Mouse (Mus musculus): ENCODE measurements around the gene Dlg2.
A peak's percentile ranks its signal among the peaks of the same experiment; 100 is the strongest.

Dlg2 gene

DNA sequence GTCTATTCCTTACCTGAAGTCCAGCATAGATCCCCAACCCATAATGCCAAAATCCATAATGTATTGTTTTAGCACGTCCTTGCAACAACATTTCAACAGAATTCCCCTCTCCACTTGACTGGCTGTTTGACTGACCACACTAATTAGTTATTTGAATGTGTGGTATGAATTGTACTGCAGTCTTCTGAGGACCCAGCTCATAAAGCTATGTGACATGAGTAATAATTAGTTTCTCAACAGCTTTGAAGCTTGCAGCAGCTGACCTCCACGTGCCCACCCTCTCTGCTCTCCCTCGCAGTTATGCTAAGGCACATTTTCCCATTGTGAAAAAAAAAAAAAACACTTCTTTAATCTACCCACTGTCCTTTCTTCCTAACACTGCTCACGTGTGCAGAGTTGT, 1590.4 kb downstream of the Dlg2 start:
- DNase-seq (ENCODE audit: low spot score in 2 of 2) = no peak

- no peak for DNase-seq (ENCODE audit: low spot score in 2 of 2)
Observed at GRCm38 (mm10) chr7:92087429-92087828, 1611.0 kb downstream of the Dlg2 start.

GRCm38 (mm10) chr7:92093860-92094259, 1617.4 kb downstream of the Dlg2 start:
- DNase-seq (ENCODE audit: low spot score in 2 of 2) = peak in 1 of 2 experiments; percentile 25

- DNase-seq (ENCODE audit: low spot score in 2 of 2) = no peak
Observed at GRCm38 (mm10) chr7:92095198-92095597, 1618.7 kb downstream of the Dlg2 start.

DNA sequence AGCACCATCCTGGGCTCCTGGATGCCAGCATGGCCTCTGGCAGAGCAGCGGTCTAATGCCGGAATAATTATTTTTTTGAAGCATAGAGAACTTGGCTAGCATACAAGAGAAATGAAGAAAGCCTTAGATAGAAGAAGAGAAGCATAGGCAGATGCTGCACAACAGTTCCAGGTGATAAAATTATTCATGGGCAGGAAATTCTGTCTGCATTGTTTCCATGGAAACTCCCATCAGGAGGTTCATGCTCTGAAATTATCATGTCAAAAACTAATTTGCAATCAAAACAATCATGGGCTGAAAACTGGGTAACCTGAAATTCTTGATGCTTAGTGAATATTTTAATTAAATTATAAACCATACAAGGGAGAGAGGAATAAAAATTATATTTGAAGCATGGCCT, 1624.4 kb downstream of the Dlg2 start:
- DNase-seq (ENCODE audit: low spot score in 2 of 2) = no peak

DNA sequence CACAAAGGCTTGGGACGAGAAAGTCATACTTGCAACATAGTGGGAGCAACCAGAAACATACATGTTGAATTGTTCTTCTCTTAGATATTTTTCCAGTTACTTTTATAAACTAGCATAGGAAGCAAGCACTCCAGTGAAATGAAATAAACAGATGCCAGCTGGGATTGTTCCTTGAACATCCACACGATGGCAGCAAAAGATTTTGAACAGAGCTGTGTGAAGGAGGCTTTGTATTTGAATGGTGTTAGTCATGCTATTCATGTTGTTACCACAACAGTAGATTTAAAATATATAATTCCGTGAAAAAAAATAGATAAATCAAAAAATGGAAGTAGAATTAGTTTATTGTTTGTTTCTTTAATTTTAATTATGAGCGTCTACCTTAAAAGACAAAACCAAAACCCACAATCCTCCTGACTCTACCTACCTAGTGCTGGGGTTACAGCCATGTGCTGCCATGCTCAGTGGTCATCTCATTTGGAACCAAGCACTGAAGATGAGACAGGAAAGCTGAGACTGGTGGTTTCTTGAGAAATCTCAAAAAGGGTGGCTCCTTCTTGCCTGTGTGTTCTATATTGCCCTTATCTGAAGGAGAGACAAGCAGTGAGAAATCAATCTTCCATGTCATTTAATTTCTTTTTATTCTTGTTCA, 1626.5 kb downstream of the Dlg2 start:
- DNase-seq (ENCODE audit: low spot score in 2 of 2) = no peak

DNA sequence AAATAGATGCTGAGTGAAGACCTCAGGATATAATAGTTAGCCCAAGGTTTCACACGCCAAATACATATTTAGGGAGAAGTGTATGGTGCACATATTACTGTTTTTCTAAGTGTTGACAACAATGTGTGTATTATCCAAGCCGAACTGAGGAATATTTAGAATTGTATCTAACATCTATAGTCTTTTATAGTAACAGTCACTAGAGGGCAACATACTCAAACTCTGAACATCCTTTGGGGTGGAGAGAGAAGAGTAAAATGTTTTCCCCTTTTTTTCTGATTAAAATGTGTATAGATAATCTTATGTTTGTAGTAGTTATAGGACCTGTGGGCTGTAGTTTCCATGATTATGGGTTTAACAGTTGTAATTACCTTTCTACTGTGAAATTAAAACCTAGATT, 1629.0 kb downstream of the Dlg2 start:
- DNase-seq (ENCODE audit: low spot score in 2 of 2) = no peak

- DNase-seq (ENCODE audit: low spot score in 2 of 2) = no peak
Observed at GRCm38 (mm10) chr7:92105956-92106355, 1629.5 kb downstream of the Dlg2 start.

DNA sequence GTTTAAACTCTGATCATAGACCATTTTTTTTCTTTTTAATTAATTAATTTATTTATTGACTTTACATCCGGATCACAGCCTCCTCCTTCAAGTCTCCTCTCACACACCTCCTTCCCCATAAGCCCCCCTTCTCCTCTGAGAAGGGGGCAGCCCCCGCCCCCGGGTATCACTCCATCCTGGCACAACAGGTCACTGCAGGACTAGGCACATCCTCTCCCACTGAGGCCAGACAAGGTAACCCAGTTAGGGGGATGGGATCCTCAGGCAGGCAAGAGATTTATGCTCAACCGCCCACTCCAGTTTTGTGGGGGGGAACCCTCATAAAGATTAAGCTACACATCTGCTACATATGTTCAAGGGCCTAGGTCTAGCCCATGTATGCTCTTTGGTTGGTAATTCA, 1636.6 kb downstream of the Dlg2 start:
- no peak for DNase-seq (ENCODE audit: low spot score in 2 of 2)

GRCm38 (mm10) chr7:92115237-92115871, 1638.9 kb downstream of the Dlg2 start:
- DNase-seq (ENCODE audit: low spot score in 2 of 2) = no peak

DNA sequence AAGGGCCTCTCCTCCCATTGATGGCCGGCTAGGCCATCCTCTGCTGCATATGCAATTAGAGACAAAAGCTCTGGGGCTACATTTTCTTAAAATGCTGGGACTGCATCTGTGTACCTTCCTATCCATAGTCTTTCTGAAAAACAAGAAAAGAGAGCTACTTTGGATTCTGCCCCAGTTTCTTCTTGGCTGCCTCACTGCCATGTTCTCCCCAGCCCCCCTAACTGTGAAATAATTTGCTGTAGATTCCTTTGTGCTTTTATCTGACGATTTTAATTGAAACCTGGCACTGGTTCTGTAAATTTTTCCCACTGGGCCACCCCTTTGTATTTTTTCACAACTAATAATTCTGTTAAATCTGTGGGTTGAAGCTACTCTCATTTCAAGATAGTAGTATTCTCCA, 1646.8 kb downstream of the Dlg2 start:
- DNase-seq (ENCODE audit: low spot score in 2 of 2) = no peak

DNA sequence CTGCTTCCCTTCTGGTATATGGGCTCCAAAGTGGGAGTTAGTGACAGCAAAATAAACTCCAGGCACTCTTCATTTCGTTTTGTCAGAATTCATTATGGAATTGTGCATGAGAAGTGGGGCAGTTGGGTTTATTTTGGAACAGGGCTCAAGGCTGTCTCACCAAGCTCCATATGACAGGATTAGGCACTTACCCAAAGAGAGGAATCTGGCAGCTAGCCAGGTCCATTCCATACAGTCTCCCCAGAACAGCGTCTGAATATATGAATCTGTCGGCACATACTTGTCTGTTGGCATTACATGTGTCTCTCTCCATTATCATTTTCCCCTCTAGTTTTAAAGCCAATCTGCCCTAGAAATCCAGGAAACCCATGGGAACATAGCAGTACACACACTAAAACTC, 1649.4 kb downstream of the Dlg2 start:
- DNase-seq (ENCODE audit: low spot score in 2 of 2) = no peak

DNA sequence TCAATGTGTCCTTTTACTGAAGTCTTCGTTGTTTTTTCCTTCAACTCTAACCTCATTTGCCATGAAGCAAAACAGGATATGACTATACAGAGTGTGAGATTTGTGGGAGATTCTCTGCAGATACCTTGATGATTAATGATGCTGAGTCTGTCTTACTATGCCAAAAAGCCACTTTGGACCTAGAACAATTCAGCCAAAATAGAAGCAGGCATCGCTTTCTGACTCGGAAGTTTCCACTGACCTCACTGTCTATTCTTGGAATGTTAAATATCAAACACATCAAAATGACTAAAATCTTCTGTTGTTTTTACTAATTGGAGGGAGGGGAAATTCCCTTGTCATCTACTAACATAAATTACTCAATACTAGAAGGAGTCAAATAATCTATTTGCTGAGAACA, 1657.8 kb downstream of the Dlg2 start:
- no peak for DNase-seq (ENCODE audit: low spot score in 2 of 2)

DNA sequence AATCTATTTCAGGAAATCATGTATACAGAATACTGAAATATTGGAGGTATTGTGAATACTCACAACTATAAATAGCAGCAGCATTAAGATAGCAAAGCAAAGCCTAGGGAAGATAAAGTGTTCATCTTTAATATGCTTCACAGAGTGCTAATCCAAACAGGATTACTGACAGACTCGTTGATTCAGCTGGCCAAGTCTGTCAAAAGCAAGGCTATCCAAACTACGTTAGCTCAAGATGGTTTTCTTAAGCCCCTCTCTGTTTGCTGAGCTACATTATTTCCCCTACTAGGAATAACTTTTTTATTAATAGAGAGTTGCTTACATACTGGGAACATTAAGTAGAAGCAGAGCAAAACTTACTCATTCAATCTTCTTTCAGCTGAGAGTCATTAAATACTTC, 1659.2 kb downstream of the Dlg2 start:
- DNase-seq (ENCODE audit: low spot score in 2 of 2) = no peak

- no peak for DNase-seq (ENCODE audit: low spot score in 2 of 2)
Observed at GRCm38 (mm10) chr7:92140051-92140817, 1663.8 kb downstream of the Dlg2 start.

GRCm38 (mm10) chr7:92147499-92147898, 1671.0 kb downstream of the Dlg2 start:
- no peak for DNase-seq (ENCODE audit: low spot score in 2 of 2)

DNA sequence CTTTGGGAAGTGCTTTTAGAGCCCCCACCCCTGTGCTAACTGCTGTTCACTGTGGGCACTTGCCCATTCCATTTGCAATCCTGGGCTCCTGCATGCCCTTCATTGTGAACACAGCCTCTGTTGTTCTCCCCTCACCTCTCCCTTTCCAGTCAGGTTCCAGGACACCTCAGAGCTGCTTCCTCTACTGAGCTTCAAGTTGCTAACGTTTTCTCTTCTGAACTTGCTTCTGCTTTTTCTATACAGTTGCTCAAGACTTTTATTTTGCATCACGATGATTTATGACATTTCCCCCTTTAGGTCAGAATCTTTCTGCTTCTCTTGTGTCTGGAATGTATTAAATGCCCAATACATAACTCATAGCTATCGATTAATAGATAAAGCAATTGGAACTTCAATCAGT, 1674.3 kb downstream of the Dlg2 start:
- no peak for DNase-seq (ENCODE audit: low spot score in 2 of 2)

GRCm38 (mm10) chr7:92154603-92155002, 1678.1 kb downstream of the Dlg2 start:
- DNase-seq (ENCODE audit: low spot score in 2 of 2) = no peak

GRCm38 (mm10) chr7:92163150-92163549, 1686.7 kb downstream of the Dlg2 start:
- no peak for DNase-seq (ENCODE audit: low spot score in 2 of 2)

DNA sequence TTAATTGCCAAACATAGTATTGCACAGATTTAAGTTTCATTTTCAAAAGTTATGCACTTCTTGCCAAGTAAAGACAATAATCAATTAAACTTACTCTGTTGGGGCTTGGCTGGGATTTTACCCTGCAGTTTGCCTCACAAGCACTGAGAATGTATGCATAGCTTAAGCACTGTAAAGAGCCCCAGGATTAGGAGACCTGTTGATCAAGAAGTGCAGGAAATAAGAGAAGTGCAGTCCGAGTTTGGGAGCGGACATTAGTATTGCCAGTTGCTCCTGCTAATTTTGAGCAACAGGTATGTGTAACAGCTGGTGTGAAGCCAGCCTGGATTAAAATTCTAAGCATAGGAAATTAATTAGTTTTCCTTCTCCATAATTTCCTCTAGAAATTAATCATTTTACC, 1687.8 kb downstream of the Dlg2 start:
- DNase-seq (ENCODE audit: low spot score in 2 of 2) = no peak

DNA sequence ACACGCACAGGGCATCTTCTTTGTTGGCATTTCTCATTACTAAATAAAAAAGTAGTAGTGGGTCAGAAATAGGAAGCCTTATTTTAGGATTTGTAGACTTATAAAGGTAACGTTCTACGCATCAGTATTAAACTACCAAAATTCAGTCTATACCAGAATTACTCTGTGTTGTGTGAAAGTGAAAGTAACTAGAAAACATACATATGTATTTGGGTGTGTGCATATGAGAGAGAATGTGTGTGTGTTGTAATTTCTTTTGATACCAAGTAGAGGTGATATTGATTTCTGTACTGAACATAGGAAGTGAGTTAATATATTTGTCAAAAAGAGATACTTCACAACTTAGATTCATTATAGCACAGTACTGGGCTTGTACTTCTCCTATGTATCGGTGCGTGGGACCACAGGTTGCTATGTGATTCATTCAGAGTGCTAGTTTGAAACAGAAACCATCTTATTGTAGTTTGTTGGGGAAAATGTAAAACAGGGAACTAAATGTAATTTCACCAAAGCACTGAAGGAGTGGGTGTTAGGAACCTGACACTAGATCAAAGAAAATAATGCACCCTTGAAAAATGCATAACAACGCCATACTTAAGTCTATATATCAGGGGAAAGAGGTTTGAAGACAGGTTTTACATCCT, 1688.5 kb downstream of the Dlg2 start:
- no peak for DNase-seq (ENCODE audit: low spot score in 2 of 2)

DNA sequence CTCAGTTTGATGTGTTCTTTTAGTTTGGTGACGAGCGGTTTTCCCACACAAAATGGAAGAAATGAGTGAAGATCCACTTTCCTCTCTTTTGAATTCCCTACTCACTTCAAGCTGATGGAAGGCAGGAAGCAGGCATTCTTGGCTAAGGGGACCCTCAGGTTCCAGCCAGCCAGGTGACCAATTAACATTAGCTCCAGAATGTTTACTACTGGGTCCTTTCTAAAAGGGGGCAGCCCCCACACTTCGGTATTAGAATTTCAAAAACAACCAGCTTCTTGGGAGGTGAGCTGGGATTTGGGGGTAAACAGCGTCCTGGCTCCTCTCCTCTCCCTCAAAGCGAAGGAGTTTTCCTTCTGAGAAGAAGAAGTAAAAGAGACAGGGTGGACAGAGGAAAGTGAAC, 1703.6 kb downstream of the Dlg2 start:
- DNase-seq (ENCODE audit: low spot score in 2 of 2) = no peak
